Mouse (Mus musculus): ENCODE results near the gene Dnmt1. TPM values are rescaled to one million over a fixed set of nuclear protein-coding genes. Genes with fewer than 3 reads are reported as not detected.
A peak's percentile ranks its signal among the peaks of the same experiment; 100 is the strongest.

Dnmt1 gene
- polyA plus RNA-seq, 1 experiment from 2014 or later, result 65.4 TPM

DNA sequence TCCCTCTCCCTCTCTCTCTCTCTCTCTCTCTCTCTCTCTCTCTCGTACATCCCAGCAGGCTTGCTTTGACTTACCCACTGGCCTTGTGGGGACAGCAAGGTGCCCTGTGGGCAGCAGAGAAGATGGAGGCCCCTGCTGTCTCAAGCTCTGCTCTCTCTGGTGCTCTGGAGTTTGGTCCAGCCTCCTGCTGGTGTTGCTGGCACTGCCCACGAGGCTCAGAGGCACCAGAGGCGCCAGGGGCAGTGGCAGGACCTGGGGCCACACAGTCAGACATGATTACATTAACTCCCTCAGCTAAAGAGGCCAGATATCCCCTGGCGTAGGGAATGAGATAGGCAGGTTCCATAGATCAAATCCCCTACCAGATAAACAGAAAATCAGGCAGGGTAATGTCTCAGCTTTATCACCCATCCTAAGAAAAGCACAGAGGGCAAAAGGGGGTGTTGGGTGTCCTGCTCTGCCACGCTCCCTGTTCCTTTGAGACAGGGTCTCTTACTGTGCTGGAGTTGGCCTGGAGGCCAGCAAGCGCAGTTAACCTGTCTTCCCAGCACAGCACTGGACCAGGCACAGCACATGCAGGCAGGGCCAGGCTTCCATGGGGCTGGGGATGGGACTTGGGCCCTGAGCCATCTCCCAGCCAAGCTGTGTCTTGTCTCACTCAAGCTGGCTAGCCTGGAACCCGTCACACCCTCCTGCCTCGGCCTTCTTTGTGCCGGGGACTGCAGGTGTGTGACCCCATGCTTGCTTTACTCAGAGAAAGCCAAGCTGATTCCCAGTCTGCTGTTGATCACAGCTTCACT, 83.2 kb downstream of the Dnmt1 start:
- H3K9me3 ChIP-seq (ENCODE audit: control insufficient read depth, low read length), result no peaks in the 10 kb centered on the region
- DNase-seq (ENCODE audit: low spot score), result no peak
- no peak for ATAC-seq (replicated peaks; ENCODE audit: low FRiP score, low TSS enrichment, low read depth)

DNA sequence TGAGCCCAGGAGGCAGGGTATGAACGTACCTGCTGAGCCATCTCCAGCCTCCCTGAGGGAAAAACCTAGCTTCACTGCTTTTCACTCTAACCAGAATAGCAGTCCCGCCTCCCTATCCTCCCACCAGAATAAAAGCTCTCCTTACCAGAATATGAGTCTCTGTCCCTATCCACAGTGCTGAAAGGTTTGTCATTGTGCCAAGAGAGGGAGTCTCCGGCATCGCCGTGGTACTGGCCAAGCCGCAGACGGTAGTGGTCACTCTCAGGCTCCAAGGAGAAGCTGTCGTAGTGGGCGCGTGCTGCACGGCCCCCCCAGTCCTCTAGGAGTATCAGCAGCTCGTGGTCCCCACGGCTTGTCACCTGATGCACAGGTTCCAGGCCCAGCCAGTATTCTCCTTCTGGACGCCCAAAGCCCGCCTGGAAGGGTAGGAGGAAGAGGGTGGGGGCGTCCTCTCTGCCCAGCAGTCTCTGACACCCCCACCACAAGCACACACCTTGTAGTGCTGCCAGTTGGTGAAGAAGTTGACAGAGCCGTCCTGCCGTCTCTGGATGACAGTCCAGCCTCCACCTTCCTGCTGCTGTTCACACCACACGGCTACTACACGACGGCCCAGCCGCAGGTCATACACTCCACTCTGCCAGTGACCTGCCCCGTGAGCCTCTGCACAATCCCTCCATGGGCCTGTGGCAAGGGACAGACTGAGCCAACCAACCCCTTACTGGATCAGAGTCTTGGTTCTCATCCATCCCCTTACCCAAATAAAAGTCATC, 84.5 kb downstream of the Dnmt1 start:
- 69% methylated on average over 23 of the region's 23 CpGs for WGBS
- peak; percentile 51 for DNase-seq (ENCODE audit: low spot score)
- no peak overlapping the region for H3K27ac ChIP-seq (ENCODE audit: low read depth)

More for the DNA sequence above, 83.2 kb downstream of the Dnmt1 start:
- peaks cover 5% of the 10 kb centered on the region; the same call in 1 of the 2 replicates for H3K4me1 ChIP-seq (replicated peaks; ENCODE audit: control insufficient read depth, insufficient read depth, low read length)
- no peak overlapping the region for H3K4me2 ChIP-seq (ENCODE audit: low read length)
- no peak overlapping the region for H3K27ac ChIP-seq (ENCODE audit: low read depth)
- H3K27me3 ChIP-seq (replicated peaks; ENCODE audit: control insufficient read depth, insufficient read depth, low read length), result no peaks in the 10 kb centered on the region
- no peak overlapping the region for H3K9ac ChIP-seq (ENCODE audit: low read length)
- H3K4me3 ChIP-seq (ENCODE audit: low read depth, low read length), result no peak overlapping the region
- no peaks in the 10 kb centered on the region; the same call in 1 of the 2 replicates for H3K36me3 ChIP-seq (ENCODE audit: control insufficient read depth, insufficient read depth, low read length)
- 68% methylated on average over 9 of the region's 9 CpGs for WGBS

DNA sequence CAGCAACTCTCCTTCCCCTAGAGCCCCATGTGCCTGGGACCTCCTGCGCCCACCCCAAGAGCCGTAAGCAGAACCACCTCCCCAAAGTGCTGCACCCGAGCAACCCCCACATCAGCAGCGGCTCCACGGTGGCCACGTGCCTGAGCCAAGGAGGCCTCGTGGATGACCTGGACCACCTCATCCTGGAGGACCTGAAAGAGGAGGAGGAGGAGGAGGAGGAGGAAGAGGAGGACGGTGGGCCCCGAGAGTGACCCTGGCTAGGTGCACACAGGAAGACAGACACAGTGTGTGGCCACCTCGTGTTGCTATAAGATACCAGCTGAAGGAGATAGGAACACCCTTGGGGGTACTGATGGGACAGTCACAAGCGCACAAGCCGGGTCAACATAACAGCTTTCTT, 86.2 kb downstream of the Dnmt1 start:
- ATAC-seq (replicated peaks; ENCODE audit: low FRiP score, low TSS enrichment, low read depth), result no peak
- 87% methylated on average over 12 of the region's 12 CpGs for WGBS
- peaks cover 18% of the 10 kb centered on the region for H3K27me3 ChIP-seq (replicated peaks; ENCODE audit: control insufficient read depth, insufficient read depth, low read length)
- no peak for DNase-seq (ENCODE audit: low spot score)
- no peak overlapping the region for H3K4me3 ChIP-seq (ENCODE audit: low read depth, low read length)
- no peak overlapping the region for H3K9ac ChIP-seq (ENCODE audit: low read length)
- no peaks in the 10 kb centered on the region; the same call in 1 of the 2 replicates for H3K36me3 ChIP-seq (ENCODE audit: control insufficient read depth, insufficient read depth, low read length)
- no peaks in the 10 kb centered on the region; the same call in 1 of the 2 replicates for H3K4me1 ChIP-seq (replicated peaks; ENCODE audit: control insufficient read depth, insufficient read depth, low read length)
- no peak overlapping the region for H3K4me2 ChIP-seq (ENCODE audit: low read length)
- no peak overlapping the region for H3K27ac ChIP-seq (ENCODE audit: low read depth)
- no peaks in the 10 kb centered on the region for H3K9me3 ChIP-seq (ENCODE audit: control insufficient read depth, low read length)

More for the DNA sequence above, 84.5 kb downstream of the Dnmt1 start:
- Histone ChIP-seq H3K4me2 (ENCODE audit: low read length) (no peak overlapping the region), H3K36me3 (ENCODE audit: control insufficient read depth, insufficient read depth, low read length) (no peaks in the 10 kb centered on the region; the same call in 1 of the 2 replicates), H3K27me3 (replicated peaks; ENCODE audit: control insufficient read depth, insufficient read depth, low read length) (peaks cover 4% of the 10 kb centered on the region; the same call in 1 of the 2 replicates), H3K4me1 (replicated peaks; ENCODE audit: control insufficient read depth, insufficient read depth, low read length) (peaks cover 5% of the 10 kb centered on the region; the same call in 1 of the 2 replicates), H3K4me3 (ENCODE audit: low read depth, low read length) (no peak overlapping the region), H3K9ac (ENCODE audit: low read length) (no peak overlapping the region), H3K9me3 (ENCODE audit: control insufficient read depth, low read length) (no peaks in the 10 kb centered on the region)
- ATAC-seq (replicated peaks; ENCODE audit: low FRiP score, low TSS enrichment, low read depth), result no peak

DNA sequence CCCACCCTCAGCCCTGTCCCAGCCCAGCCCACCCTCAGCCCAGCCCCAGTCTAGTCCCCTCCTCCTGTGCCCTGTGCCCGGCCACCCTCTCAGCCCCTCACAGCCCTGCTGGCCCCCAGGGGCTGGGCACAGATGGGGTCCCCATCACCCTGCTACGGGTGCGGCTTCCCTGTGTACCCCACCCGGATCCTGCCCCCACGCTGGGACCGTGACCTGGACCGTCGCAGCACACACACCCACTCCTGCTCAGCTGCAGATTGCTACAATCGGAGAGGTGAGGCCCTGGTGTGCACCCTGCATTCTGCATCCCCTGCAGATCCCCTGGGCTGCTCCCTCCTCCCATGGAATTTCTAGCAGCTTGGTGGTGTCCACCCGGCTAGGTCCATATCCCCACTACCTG, 86.7 kb downstream of the Dnmt1 start:
- no peak overlapping the region for H3K27ac ChIP-seq (ENCODE audit: low read depth)
- H3K9me3 ChIP-seq (ENCODE audit: control insufficient read depth, low read length), result no peaks in the 10 kb centered on the region
- 92% methylated on average over 10 of the region's 10 CpGs for WGBS
- ATAC-seq (replicated peaks; ENCODE audit: low FRiP score, low TSS enrichment, low read depth) (no peak), DNase-seq (ENCODE audit: low spot score) (no peak)
- no peak overlapping the region for H3K9ac ChIP-seq (ENCODE audit: low read length)
- H3K36me3 ChIP-seq (ENCODE audit: control insufficient read depth, insufficient read depth, low read length), result no peaks in the 10 kb centered on the region; the same call in 1 of the 2 replicates
- no peak overlapping the region for H3K4me3 ChIP-seq (ENCODE audit: low read depth, low read length)
- peaks cover 23% of the 10 kb centered on the region for H3K27me3 ChIP-seq (replicated peaks; ENCODE audit: control insufficient read depth, insufficient read depth, low read length)
- H3K4me1 ChIP-seq (replicated peaks; ENCODE audit: control insufficient read depth, insufficient read depth, low read length), result no peaks in the 10 kb centered on the region; the same call in 1 of the 2 replicates
- H3K4me2 ChIP-seq (ENCODE audit: low read length), result no peak overlapping the region

DNA sequence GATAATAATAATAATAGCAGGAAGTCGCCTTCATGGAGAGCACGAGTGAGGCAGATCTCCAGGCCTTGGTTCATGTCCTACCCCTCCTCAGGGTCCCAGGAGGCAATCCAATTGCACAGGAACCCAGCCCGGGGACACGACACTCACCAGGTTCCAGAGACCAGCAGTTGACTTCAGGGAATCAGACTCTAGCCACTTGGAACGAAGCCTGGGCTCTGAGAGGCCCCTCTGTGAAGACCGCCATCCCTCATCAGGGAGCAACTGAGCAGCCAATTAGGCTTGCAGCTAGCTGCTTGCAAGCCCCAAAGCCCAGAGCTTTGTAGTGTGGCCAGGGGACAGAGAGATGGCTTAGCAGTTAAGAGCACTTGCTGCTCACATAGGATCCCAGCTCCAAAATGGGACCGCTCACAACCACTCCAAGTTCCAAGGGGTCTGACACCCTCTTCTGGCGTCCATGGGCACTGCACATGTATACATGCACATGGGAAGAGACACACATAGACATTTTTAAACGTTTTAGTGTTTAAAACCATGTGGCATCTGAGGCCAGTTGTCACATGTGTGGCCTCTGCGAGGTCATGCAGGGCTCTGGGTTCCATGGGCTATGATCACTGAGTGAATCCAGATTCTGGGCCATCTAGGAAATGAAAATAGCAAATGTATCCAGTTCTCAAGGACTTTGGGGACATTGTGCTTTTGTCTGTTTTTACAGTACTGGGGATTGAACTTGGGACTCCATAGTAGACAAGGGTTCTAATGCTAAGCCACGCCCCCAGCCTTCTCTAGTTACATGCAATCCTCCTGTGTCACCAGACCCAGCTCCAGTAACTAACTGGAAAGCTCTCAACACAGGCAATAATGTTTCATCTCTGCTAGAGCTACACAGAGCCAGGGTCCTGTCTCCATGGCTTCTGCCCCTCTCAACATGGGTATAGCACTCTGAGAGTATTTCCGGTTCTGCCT, 89.2 kb downstream of the Dnmt1 start:
- no peaks in the 10 kb centered on the region; the same call in 1 of the 2 replicates for H3K36me3 ChIP-seq (ENCODE audit: control insufficient read depth, insufficient read depth, low read length)
- peaks cover 35% of the 10 kb centered on the region for H3K27me3 ChIP-seq (replicated peaks; ENCODE audit: control insufficient read depth, insufficient read depth, low read length)
- no peak overlapping the region for H3K4me3 ChIP-seq (ENCODE audit: low read depth, low read length)
- H3K9ac ChIP-seq (ENCODE audit: low read length), result no peak overlapping the region
- no peak overlapping the region for H3K27ac ChIP-seq (ENCODE audit: low read depth)
- ATAC-seq (replicated peaks; ENCODE audit: low FRiP score, low TSS enrichment, low read depth), result no peak
- H3K4me2 ChIP-seq (ENCODE audit: low read length), result no peak overlapping the region
- H3K4me1 ChIP-seq (replicated peaks; ENCODE audit: control insufficient read depth, insufficient read depth, low read length), result no peaks in the 10 kb centered on the region
- no peak for DNase-seq (ENCODE audit: low spot score)
- WGBS, result 77% methylated on average over 12 of the region's 12 CpGs
- no peaks in the 10 kb centered on the region for H3K9me3 ChIP-seq (ENCODE audit: control insufficient read depth, low read length)

DNA sequence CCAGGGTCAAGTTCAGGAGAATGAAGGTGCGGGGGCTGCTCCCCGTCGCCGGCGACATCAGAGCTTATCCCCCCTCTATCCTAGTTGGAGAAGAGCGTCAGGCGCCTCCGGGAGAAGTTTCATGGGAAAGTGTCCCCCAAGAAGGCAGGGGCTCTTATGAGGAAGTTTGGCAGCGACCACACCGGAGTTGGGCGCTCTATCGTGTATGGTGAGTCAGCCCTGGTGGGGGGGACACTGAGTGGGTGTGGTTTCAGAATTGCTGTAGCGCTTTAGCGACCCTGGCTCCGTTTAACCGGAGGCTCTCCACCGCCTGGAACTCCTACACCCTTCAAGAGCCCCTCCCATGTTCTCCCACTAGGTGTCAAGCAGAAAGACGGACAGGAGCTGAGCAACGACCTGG, 90.4 kb downstream of the Dnmt1 start:
- WGBS, result 3% methylated on average over 19 of the region's 19 CpGs
- no peaks in the 10 kb centered on the region for H3K9me3 ChIP-seq (ENCODE audit: control insufficient read depth, low read length)
- H3K9ac ChIP-seq (ENCODE audit: low read length), result peak overlapping the region; percentile 42
- H3K4me1 ChIP-seq (replicated peaks; ENCODE audit: control insufficient read depth, insufficient read depth, low read length), result no peaks in the 10 kb centered on the region
- peaks cover 35% of the 10 kb centered on the region for H3K27me3 ChIP-seq (replicated peaks; ENCODE audit: control insufficient read depth, insufficient read depth, low read length)
- peak overlapping the region; percentile 44 for H3K4me3 ChIP-seq (ENCODE audit: low read depth, low read length)
- H3K36me3 ChIP-seq (ENCODE audit: control insufficient read depth, insufficient read depth, low read length), result no peaks in the 10 kb centered on the region; the same call in 1 of the 2 replicates
- ATAC-seq (replicated peaks; ENCODE audit: low FRiP score, low TSS enrichment, low read depth), result no peak
- H3K4me2 ChIP-seq (ENCODE audit: low read length), result peak overlapping the region; percentile 64
- no peak for DNase-seq (ENCODE audit: low spot score)
- no peak overlapping the region for H3K27ac ChIP-seq (ENCODE audit: low read depth)

DNA sequence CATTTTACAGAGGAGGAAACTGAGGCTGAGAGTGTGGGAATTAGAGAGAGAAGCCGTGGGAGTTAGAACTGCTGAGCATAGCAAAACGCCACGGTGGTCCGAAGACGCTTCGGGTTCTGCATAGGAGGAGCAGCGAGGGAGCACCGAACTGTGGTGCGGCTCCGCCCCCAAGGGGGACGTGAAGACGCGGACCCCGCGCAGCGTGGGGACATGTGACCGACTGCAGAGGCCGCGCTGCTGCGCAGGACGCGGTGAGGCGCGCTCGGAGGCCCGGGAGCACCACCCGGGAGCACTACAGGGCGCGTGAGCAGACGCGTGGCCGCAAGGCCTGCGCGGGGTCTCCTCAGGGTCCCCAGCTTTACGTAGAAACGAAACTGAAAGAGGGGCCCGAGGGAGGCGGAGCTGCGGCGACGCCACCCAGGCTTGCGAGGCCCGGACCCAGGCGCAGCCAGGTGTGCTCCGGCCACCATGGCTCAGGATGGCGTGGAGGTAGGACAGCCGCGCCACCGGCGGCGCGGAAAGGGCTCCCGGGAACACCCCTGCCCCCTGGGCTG, 91.2 kb downstream of the Dnmt1 start, which contains the start of gene A230050P20Rik:
A230050P20Rik (plus strand) TSS at position 195 of the 554 bp plus-strand sequence.
- peak within 1 kb of the TSS; percentile 44 for H3K4me3 ChIP-seq (ENCODE audit: low read depth, low read length)
- peak within 1 kb of the TSS; percentile 42 for H3K9ac ChIP-seq (ENCODE audit: low read length)
- peak; percentile 63 for ATAC-seq (replicated peaks; ENCODE audit: low FRiP score, low TSS enrichment, low read depth)
- H3K4me2 ChIP-seq (ENCODE audit: low read length), result peak within 1 kb of the TSS; percentile 64
- peak; percentile 69 for DNase-seq (ENCODE audit: low spot score)
- no peaks in the 10 kb centered on the region for H3K4me1 ChIP-seq (replicated peaks; ENCODE audit: control insufficient read depth, insufficient read depth, low read length)
- H3K27me3 ChIP-seq (replicated peaks; ENCODE audit: control insufficient read depth, insufficient read depth, low read length), result peaks cover 35% of the 10 kb centered on the region
- no peaks in the 10 kb centered on the region for H3K9me3 ChIP-seq (ENCODE audit: control insufficient read depth, low read length)
- H3K36me3 ChIP-seq (ENCODE audit: control insufficient read depth, insufficient read depth, low read length), result no peaks in the 10 kb centered on the region; the same call in 1 of the 2 replicates
- H3K27ac ChIP-seq (ENCODE audit: low read depth), result no peak within 1 kb of the TSS
- WGBS, result 8% methylated on average over 47 of the region's 53 CpGs

All from intestine, embryonic 14.5 days (tissue).